Mouse (Mus musculus) megakaryocyte progenitor cell, adult 5-6 weeks (primary cell): ENCODE measurements around the gene Ctcf. TPM values are rescaled to one million over a fixed set of nuclear protein-coding genes. Genes with fewer than 3 reads are reported as not detected.

ENCODE experiments used
- ATAC-seq: replicated peaks from 2 replicates; pipeline ENCODE4 v1.8.0; 2016; ENCODE audit warnings: mild to moderate bottlenecking, moderate TSS enrichment, inconsistent platforms; ENCODE audit not compliant: poor library complexity
- total RNA-seq, 2 experiments: library from RNA; stranded (forward) in 1 of 2; stranded (reverse) in 1 of 2; fragments of 157-497, 149-512 nt in 1 of 2; fragments of 200-1000 nt in 1 of 2; gene quantifications; 2 replicates each; pipeline versions ENCODE4 v1.2.3 to v1.2.4; 2015 to 2017

Gene Ctcf
- total RNA-seq, 2 experiments from 2014 or later, result 88.1 to 103 TPM

- ATAC-seq, result no peak
Measured at GRCm38 (mm10) chr8:105645205-105645604, 8.8 kb downstream of the Ctcf start.

GRCm38 (mm10) chr8:105648929-105649328, 12.6 kb downstream of the Ctcf start:
- no peak for ATAC-seq

- ATAC-seq, result no peak
Measured at GRCm38 (mm10) chr8:105657641-105658040, 21.3 kb downstream of the Ctcf start.

- peak; percentile 92 for ATAC-seq
Measured at GRCm38 (mm10) chr8:105661167-105661566, 24.8 kb downstream of the Ctcf start.

GRCm38 (mm10) chr8:105677891-105678290, 41.5 kb downstream of the Ctcf start:
- ATAC-seq, result no peak

GRCm38 (mm10) chr8:105685325-105685724, 49.0 kb downstream of the Ctcf start:
- no peak for ATAC-seq

GRCm38 (mm10) chr8:105685796-105686308, 49.5 kb downstream of the Ctcf start, which contains the start of gene Carmil2:
Carmil2 (plus strand) TSS chr8:105686274.
- ATAC-seq, result peak; percentile 88

- no peak for ATAC-seq
Measured at GRCm38 (mm10) chr8:105686551-105686950, 50.2 kb downstream of the Ctcf start.

- ATAC-seq, result no peak
Measured at GRCm38 (mm10) chr8:105687512-105687911, 51.1 kb downstream of the Ctcf start.

- no peak for ATAC-seq
Measured at GRCm38 (mm10) chr8:105688242-105688752, 51.9 kb downstream of the Ctcf start.

GRCm38 (mm10) chr8:105689256-105689982, 53.1 kb downstream of the Ctcf start:
- ATAC-seq, result no peak

GRCm38 (mm10) chr8:105689983-105690360, 53.6 kb downstream of the Ctcf start:
- no peak for ATAC-seq

- no peak for ATAC-seq
Measured at GRCm38 (mm10) chr8:105690978-105691377, 54.6 kb downstream of the Ctcf start.

GRCm38 (mm10) chr8:105692449-105693182, 56.2 kb downstream of the Ctcf start:
- ATAC-seq, result no peak

GRCm38 (mm10) chr8:105693648-105694047, 57.3 kb downstream of the Ctcf start:
- no peak for ATAC-seq

- no peak for ATAC-seq
Measured at GRCm38 (mm10) chr8:105694051-105694799, 57.9 kb downstream of the Ctcf start.

- no peak for ATAC-seq
Measured at GRCm38 (mm10) chr8:105695080-105695780, 58.9 kb downstream of the Ctcf start.

GRCm38 (mm10) chr8:105697196-105697780, 60.9 kb downstream of the Ctcf start:
- no peak for ATAC-seq

- no peak for ATAC-seq
Measured at GRCm38 (mm10) chr8:105698734-105699133, 62.4 kb downstream of the Ctcf start.
